Mouse (Mus musculus): ENCODE data around the gene Tspan33. TPM values are rescaled to one million over a fixed set of nuclear protein-coding genes. Genes with fewer than 3 reads are reported as not detected.

The Tspan33 gene
- polyA plus RNA-seq, 1 experiment from 2014 or later: 6.1 TPM

DNA sequence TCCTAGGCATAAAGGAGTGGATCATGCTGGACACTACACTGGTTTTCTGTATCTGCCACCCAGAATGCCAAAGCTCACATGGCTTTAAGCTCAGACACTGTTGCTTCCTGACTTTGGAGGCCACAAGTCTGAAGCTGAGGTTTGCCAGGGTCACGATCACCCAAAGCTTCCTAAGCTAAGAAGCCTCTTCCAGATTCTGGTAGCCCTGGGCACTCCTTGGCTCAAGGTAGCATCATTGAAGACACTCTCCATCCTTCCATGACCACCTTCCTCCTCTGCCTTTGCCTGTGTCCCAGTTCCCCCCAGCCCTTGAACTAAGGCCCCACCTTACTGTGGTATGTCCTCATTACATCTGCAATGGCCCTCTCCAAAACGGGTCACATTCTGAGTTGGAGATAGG, 27.9 kb downstream of the Tspan33 start:
- H3K36me3 ChIP-seq (ENCODE audit: control insufficient read depth, insufficient read depth, low read length): no peaks in the 10 kb centered on the region
- no peak overlapping the region for H3K9ac ChIP-seq (ENCODE audit: low read depth, low read length)
- WGBS: 82% methylated on average over 2 of the region's 2 CpGs
- H3K27me3 ChIP-seq (ENCODE audit: control insufficient read depth, insufficient read depth, low read length): 0 out of 2 replicates have a peak, but pooled peaks cover 4% of the 10 kb centered on the region
- H3K4me1 ChIP-seq (replicated peaks; ENCODE audit: control insufficient read depth, insufficient read depth, low read length): no peaks in the 10 kb centered on the region; the same call in 1 of the 2 replicates
- no peak overlapping the region for H3K4me3 ChIP-seq (ENCODE audit: low read depth, low read length)
- DNase-seq (ENCODE audit: low spot score) (no peak), ATAC-seq (ENCODE audit: low FRiP score) (no peak)
- H3K27ac ChIP-seq (ENCODE audit: low read depth, low read length): no peak overlapping the region
- H3K9me3 ChIP-seq (ENCODE audit: control insufficient read depth, low read length): no peaks in the 10 kb centered on the region
- no peak overlapping the region for H3K4me2 ChIP-seq (replicated peaks; ENCODE audit: low read depth, low read length)

DNA sequence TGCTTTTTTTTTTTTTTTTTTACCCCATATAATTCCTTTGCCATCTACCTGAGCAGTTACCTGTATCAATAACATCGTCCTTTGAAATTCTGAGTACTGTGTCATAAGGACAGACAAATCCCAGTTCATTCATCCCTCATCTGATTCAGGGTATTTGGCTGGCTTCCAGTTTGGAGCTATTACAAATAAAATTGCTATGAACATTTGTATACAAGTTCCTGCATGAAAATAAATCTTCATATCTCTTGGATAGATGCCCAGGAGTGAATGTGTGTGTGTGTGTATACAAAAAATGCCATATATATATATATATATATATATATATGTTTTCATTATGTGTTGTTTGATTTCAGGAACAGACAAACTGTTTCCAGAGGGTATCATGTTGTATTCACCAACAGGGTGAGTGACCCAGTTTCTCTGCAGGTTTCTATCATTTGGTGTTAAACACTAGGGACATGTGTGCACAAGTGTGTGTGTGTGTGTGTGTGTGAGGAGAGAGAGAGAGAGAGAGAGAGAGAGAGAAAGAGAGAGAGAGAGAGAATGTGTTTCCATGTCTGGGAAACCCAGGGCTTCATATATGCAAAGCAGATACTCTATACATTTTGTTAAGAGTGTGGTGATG, 32.7 kb downstream of the Tspan33 start:
- Histone ChIP-seq H3K9ac (ENCODE audit: low read depth, low read length) (no peak overlapping the region), H3K4me2 (replicated peaks; ENCODE audit: low read depth, low read length) (no peak overlapping the region), H3K4me3 (ENCODE audit: low read depth, low read length) (no peak overlapping the region), H3K27me3 (ENCODE audit: control insufficient read depth, insufficient read depth, low read length) (no peaks in the 10 kb centered on the region), H3K36me3 (ENCODE audit: control insufficient read depth, insufficient read depth, low read length) (no peaks in the 10 kb centered on the region), H3K4me1 (replicated peaks; ENCODE audit: control insufficient read depth, insufficient read depth, low read length) (no peaks in the 10 kb centered on the region), H3K27ac (ENCODE audit: low read depth, low read length) (no peak overlapping the region), H3K9me3 (ENCODE audit: control insufficient read depth, low read length) (no peaks in the 10 kb centered on the region)
- 81% methylated on average over 1 of the region's 1 CpGs for WGBS
- ATAC-seq (ENCODE audit: low FRiP score) (no peak), DNase-seq (ENCODE audit: low spot score) (no peak)

DNA sequence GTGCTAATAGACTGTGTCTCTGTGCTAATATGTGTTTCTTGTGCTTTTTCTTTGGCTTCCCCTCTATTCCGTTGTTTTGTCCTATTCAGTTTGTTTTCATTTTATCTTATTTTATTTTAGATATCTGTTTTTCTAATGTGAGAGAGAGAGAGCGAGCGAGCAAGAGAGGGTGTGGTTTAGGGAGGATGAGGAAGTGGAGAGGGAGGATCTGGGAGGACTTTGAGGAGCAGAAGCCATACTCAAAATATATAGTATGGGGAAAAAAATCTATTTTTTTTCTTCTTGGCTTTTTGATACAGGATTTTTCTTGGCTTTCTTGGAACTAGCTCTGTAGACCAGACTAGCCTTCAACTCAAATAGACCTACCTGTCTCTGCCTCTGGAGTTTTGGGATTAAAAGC, 34.0 kb downstream of the Tspan33 start:
- ATAC-seq (ENCODE audit: low FRiP score) (no peak), DNase-seq (ENCODE audit: low spot score) (no peak)
- H3K4me1 ChIP-seq (replicated peaks; ENCODE audit: control insufficient read depth, insufficient read depth, low read length): no peaks in the 10 kb centered on the region
- no peak overlapping the region for H3K9ac ChIP-seq (ENCODE audit: low read depth, low read length)
- no peaks in the 10 kb centered on the region for H3K9me3 ChIP-seq (ENCODE audit: control insufficient read depth, low read length)
- no peak overlapping the region for H3K4me2 ChIP-seq (replicated peaks; ENCODE audit: low read depth, low read length)
- no peaks in the 10 kb centered on the region for H3K27me3 ChIP-seq (ENCODE audit: control insufficient read depth, insufficient read depth, low read length)
- no peak overlapping the region for H3K4me3 ChIP-seq (ENCODE audit: low read depth, low read length)
- 91% methylated on average over 3 of the region's 3 CpGs for WGBS
- no peaks in the 10 kb centered on the region for H3K36me3 ChIP-seq (ENCODE audit: control insufficient read depth, insufficient read depth, low read length)
- H3K27ac ChIP-seq (ENCODE audit: low read depth, low read length): no peak overlapping the region

DNA sequence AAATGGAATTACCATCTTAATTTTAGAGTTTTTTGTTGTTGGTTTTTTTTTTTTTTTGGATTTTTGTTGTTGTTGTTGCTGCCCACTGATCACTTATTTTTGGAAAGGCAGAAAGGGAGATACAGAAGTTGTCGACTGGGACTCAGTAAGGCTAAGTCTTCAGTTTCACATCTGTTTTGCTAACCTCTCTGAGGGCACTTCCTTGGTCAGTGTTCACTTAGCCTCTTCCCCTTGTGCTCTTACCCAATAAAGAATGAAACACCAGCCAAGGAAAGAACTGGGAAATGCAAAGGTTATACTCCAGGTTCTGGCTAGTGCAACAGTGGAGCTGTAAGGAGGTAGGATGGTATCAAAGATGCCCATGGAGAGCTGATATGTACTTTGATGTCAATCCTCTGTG, 35.5 kb downstream of the Tspan33 start:
- no peak overlapping the region for H3K9ac ChIP-seq (ENCODE audit: low read depth, low read length)
- no peak overlapping the region for H3K27ac ChIP-seq (ENCODE audit: low read depth, low read length)
- no peaks in the 10 kb centered on the region for H3K36me3 ChIP-seq (ENCODE audit: control insufficient read depth, insufficient read depth, low read length)
- DNase-seq (ENCODE audit: low spot score) (no peak), ATAC-seq (ENCODE audit: low FRiP score) (no peak)
- no peak overlapping the region for H3K4me3 ChIP-seq (ENCODE audit: low read depth, low read length)
- H3K27me3 ChIP-seq (ENCODE audit: control insufficient read depth, insufficient read depth, low read length): no peaks in the 10 kb centered on the region
- no peak overlapping the region for H3K4me2 ChIP-seq (replicated peaks; ENCODE audit: low read depth, low read length)
- no peaks in the 10 kb centered on the region for H3K4me1 ChIP-seq (replicated peaks; ENCODE audit: control insufficient read depth, insufficient read depth, low read length)
- H3K9me3 ChIP-seq (ENCODE audit: control insufficient read depth, low read length): no peaks in the 10 kb centered on the region
- WGBS: 62% methylated on average over 1 of the region's 1 CpGs

DNA sequence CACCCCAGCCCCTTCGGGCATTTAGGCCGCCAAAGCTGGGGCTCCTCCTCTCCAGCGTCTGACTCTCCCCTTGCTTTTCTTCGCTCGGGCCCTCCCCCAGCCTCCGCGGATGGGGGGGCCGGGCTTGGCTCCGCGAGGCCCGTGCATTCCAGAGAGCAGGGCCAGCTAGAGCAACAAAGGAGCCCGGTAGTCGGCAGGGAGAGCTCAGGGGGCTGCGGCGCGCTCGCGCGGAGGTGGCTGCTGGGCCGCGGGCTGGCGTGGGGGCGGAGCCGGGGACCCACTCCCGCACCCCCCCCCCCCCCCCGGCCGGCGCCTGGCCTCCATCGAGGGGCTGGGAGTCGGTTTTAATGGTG, 41.3 kb downstream of the Tspan33 start, which contains the start of gene Smo:
Gene Smo, plus strand, starts transcription at position 168 of the 353 bp plus-strand sequence.
- no peaks in the 10 kb centered on the region for H3K27me3 ChIP-seq (ENCODE audit: control insufficient read depth, insufficient read depth, low read length)
- H3K4me2 ChIP-seq (replicated peaks; ENCODE audit: low read depth, low read length): peak within 1 kb of the TSS; percentile 72
- H3K36me3 ChIP-seq (ENCODE audit: control insufficient read depth, insufficient read depth, low read length): no peaks in the 10 kb centered on the region
- WGBS: 0% methylated on average over 19 of the region's 30 CpGs
- ATAC-seq (ENCODE audit: low FRiP score): peak; percentile 96
- DNase-seq (ENCODE audit: low spot score): peak; percentile 88
- peak within 1 kb of the TSS; percentile 82 for H3K27ac ChIP-seq (ENCODE audit: low read depth, low read length)
- H3K9me3 ChIP-seq (ENCODE audit: control insufficient read depth, low read length): no peaks in the 10 kb centered on the region
- H3K9ac ChIP-seq (ENCODE audit: low read depth, low read length): peak within 1 kb of the TSS; percentile 91
- H3K4me1 ChIP-seq (replicated peaks; ENCODE audit: control insufficient read depth, insufficient read depth, low read length): no peaks in the 10 kb centered on the region
- H3K4me3 ChIP-seq (ENCODE audit: low read depth, low read length): peak within 1 kb of the TSS; percentile 72

DNA sequence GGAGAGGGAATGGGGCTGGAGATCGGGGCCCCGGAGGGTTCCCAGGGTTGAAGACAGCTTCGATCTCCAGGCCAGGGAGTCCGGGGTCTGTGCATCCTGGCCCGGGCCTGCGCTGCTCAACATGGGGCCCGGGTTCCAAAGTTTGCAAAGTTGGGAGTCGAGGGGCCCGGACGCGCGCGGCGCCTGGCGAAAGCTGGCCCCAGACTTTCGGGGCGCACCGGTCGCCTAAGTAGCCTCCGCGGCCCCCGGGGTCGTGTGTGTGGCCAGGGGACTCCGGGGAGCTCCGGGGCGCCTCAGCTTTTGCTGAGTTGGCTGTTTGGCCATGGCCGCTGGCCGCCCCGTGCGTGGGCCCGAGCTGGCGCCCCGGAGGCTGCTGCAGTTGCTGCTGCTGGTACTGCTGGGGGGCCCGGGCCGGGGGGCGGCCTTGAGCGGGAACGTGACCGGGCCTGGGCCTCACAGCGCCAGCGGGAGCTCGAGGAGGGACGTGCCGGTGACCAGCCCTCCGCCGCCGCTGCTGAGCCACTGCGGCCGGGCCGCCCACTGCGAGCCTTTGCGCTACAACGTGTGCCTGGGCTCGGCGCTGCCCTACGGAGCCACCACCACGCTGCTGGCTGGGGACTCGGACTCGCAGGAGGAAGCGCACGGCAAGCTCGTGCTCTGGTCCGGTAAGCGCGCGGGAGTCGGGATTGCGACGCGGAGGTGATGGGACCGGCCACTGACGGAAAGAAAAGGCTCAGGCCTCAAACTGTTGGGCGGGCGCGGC, 41.8 kb downstream of the Tspan33 start:
- Histone ChIP-seq H3K27ac (ENCODE audit: low read depth, low read length) (peak overlapping the region; percentile 82), H3K36me3 (ENCODE audit: control insufficient read depth, insufficient read depth, low read length) (no peaks in the 10 kb centered on the region), H3K4me3 (ENCODE audit: low read depth, low read length) (peak overlapping the region; percentile 72), H3K4me1 (replicated peaks; ENCODE audit: control insufficient read depth, insufficient read depth, low read length) (no peaks in the 10 kb centered on the region), H3K9me3 (ENCODE audit: control insufficient read depth, low read length) (no peaks in the 10 kb centered on the region), H3K9ac (ENCODE audit: low read depth, low read length) (peak overlapping the region; percentile 91), H3K4me2 (replicated peaks; ENCODE audit: low read depth, low read length) (peak overlapping the region; percentile 72), H3K27me3 (ENCODE audit: control insufficient read depth, insufficient read depth, low read length) (no peaks in the 10 kb centered on the region)
- DNase-seq (ENCODE audit: low spot score) (peak; percentile 80), ATAC-seq (ENCODE audit: low FRiP score) (peak; percentile 88)
- WGBS: under 1% methylated on average over 72 of the region's 75 CpGs

DNA sequence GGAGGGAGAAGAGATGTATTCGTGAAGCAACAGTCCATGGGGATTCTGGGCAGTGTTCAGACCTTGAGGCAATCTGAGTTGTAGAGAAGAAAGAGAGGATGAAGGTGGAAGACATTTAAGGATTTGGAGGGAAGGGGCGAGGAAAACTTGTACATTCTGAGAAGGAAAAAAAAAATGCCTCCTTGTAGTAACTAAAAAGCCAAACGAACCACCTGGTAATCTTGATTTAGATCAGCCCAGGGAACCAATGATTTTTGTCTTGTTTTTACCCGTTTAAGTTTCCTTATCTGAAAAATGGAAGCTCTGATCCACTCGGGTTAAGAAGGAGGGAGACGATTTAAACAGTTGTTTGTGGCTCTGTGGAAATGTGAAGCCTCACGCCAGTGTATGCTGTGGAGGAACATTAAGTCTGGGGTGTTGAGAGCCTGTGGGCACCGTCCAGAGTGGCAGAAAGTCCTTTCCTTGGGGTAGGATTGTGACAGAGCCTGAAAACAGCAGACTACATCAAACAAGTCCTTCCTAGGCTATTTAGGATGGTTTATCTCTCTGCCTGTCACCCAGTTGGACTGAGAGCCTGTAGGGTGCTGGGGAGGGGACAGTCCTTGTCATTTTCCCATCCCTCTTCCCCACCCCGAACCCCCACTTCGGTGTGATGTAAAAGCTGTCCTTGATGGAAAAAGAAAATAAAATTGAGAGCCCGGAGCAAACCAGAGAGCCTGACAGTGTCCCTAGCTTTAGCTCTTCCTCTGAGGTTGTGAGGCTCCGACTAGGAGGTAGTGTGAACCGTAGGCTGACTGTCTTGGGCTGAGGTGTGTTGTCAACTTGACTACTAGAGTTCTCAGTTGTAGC, 42.8 kb downstream of the Tspan33 start:
- Histone ChIP-seq H3K9ac (ENCODE audit: low read depth, low read length) (peak overlapping the region; percentile 91), H3K36me3 (ENCODE audit: control insufficient read depth, insufficient read depth, low read length) (no peaks in the 10 kb centered on the region), H3K9me3 (ENCODE audit: control insufficient read depth, low read length) (no peaks in the 10 kb centered on the region), H3K4me1 (replicated peaks; ENCODE audit: control insufficient read depth, insufficient read depth, low read length) (no peaks in the 10 kb centered on the region), H3K27ac (ENCODE audit: low read depth, low read length) (0 out of 2 replicates have a peak overlapping the region, but pooled peaks have one; percentile 82), H3K4me3 (ENCODE audit: low read depth, low read length) (peak overlapping the region; percentile 72), H3K27me3 (ENCODE audit: control insufficient read depth, insufficient read depth, low read length) (no peaks in the 10 kb centered on the region), H3K4me2 (replicated peaks; ENCODE audit: low read depth, low read length) (peak overlapping the region; percentile 72)
- DNase-seq (ENCODE audit: low spot score) (peak; percentile 19), ATAC-seq (ENCODE audit: low FRiP score) (no peak)
- 21% methylated on average over 13 of the region's 13 CpGs for WGBS

DNA sequence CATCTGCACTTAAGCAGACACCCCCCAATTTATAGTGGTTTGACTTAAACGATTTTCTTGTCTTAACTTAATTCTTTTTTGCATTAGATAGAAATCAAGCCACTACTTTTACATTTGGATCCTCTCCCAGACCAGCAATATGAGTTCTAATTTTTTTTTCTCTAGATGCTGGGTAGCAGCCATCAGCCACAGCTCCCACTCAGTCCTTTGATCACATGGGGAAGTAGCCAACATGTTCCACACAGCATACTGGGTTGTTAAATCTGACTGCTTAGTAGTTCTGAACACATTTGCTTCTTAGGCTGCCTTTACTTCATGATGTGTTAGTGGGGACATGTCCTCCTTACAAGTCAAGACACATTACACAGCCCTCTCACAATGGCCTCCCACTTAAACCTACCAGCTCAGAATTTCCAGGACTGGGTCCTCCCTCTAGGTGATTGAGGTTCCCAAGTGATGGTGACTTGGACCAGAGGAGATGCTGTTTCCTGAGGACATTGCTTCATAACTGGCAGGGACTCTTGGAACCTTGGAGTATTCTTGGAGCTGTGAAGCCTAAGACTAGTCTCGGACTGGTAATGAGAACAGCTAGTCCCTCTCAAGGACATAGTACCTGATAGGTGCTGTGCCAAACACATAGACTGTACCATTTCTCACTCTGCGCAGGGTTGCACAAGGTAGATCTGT, 57.6 kb downstream of the Tspan33 start:
- no peak for ATAC-seq (ENCODE audit: low FRiP score)

More for the DNA sequence above, 57.6 kb downstream of the Tspan33 start:
- Histone ChIP-seq H3K9me3 (ENCODE audit: control insufficient read depth, low read length) (peaks cover 7% of the 10 kb centered on the region), H3K27me3 (ENCODE audit: control insufficient read depth, insufficient read depth, low read length) (no peaks in the 10 kb centered on the region), H3K9ac (ENCODE audit: low read depth, low read length) (no peak overlapping the region), H3K36me3 (ENCODE audit: control insufficient read depth, insufficient read depth, low read length) (peaks cover 5% of the 10 kb centered on the region; the same call in 1 of the 2 replicates), H3K4me1 (replicated peaks; ENCODE audit: control insufficient read depth, insufficient read depth, low read length) (no peaks in the 10 kb centered on the region), H3K27ac (ENCODE audit: low read depth, low read length) (no peak overlapping the region), H3K4me3 (ENCODE audit: low read depth, low read length) (no peak overlapping the region), H3K4me2 (replicated peaks; ENCODE audit: low read depth, low read length) (no peak overlapping the region)
- no peak for DNase-seq (ENCODE audit: low spot score)
- WGBS: 93% methylated on average over 3 of the region's 3 CpGs

Data from hindbrain, embryonic 11.5 days (tissue).